8 mouse cellular contexts compared by ENCODE assay signal in the genomic region with DNA sequence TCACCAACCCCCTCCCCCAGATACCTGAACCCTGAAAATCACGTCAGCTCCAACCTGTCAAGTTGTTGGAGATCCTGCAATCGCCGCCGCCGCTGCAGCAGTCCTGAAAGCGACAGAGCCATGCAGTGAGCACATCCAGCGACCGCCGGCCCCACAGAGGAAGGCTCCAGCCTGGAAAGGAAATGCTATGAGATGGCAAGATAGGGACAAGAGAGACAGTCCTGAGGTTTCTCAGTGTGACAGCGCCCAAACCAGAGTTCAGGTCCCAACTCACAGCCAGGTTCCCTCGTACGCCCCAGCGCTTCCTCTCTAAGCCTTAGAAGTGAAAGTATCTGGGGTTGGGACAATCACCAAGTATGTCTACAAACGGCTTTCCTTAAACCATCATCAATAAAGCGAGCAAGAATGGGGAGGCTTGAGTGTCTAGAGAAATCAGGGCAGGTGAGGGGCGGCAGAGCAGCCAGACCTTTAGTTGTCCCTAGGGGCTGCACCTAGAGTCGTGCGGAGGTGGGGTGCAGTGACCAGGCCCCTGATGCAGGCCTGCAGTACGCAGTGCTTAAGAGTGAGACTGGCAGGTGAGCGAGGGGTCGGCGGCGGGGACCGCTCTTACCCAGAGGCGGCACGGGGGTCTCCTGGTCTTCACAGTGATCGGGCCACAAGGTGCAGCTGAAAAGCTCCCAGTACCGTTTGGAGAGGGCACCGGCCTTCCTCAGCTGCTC. TPM values are rescaled to one million over a fixed set of nuclear protein-coding genes. Genes with fewer than 3 reads are reported as not detected.
DNase-seq lines count a peak whose midpoint lies in the region; ATAC-seq lines count a peak whose summit lies in the region.

No protein-coding gene starts in this region.

- H3K27me3 ChIP-seq in erythroblast, embryonic 14.5 days (ENCODE audit: control insufficient read depth), result peaks cover 25% of the 10 kb centered on the region
- H3K27me3 ChIP-seq in hindbrain, embryonic 14.5 days (ENCODE audit: control insufficient read depth, insufficient read depth, low read length), result peaks cover 11% of the 10 kb centered on the region; the same call in 1 of the 2 replicates
- H3K27me3 ChIP-seq in liver, embryonic 13.5 days, result no peaks in the 10 kb centered on the region

- under 1% methylated on average over 29 of the region's 29 CpGs for WGBS in hindbrain, embryonic 14.5 days
- WGBS in liver, embryonic 13.5 days (ENCODE audit: insufficient replicate concordance), result under 1% methylated on average over 29 of the region's 29 CpGs

- DNase-seq in 416B (ENCODE audit: low read depth), result peak; percentile 62
- peak; percentile 55 for DNase-seq in Muller cell, postnatal 12 days (ENCODE audit: inconsistent ontology term)
- peak; percentile 29 for DNase-seq in hindbrain, embryonic 14.5 days (ENCODE audit: low spot score)
- no peak for DNase-seq in liver, embryonic 13.5 days
- DNase-seq in natural killer cell, adult 2 months (ENCODE audit: low spot score in 2 of 2), result peak; percentile 21 to 42
- peak; percentile 39 to 48 for DNase-seq in thymus, postnatal 36 days
- DNase-seq in left cerebral cortex, postnatal 14 days (ENCODE audit: low spot score in 2 of 2), result no peak

- H3K4me1 ChIP-seq in erythroblast, embryonic 14.5 days (ENCODE audit: control insufficient read depth), result peaks cover 28% of the 10 kb centered on the region
- peaks cover 11% of the 10 kb centered on the region; the same call in 1 of the 2 replicates for H3K4me1 ChIP-seq in hindbrain, embryonic 14.5 days (replicated peaks; ENCODE audit: control insufficient read depth, insufficient read depth, low read length)
- H3K4me1 ChIP-seq in liver, embryonic 13.5 days (replicated peaks), result peaks cover 24% of the 10 kb centered on the region

- intact Hi-C loops in left cerebral cortex, postnatal 14 days (cut with DNase I), result no loop called here

- H3K9ac ChIP-seq in hindbrain, embryonic 14.5 days, result peak overlapping the region; percentile 56
- H3K9ac ChIP-seq in liver, embryonic 13.5 days, result peak overlapping the region; percentile 69

- 0 out of 2 replicates have a peak, but pooled peaks have one; percentile 29 for ATAC-seq in hindbrain, embryonic 14.5 days (ENCODE audit: low FRiP score)
- peak; percentile 52 for ATAC-seq in liver, embryonic 13.5 days (ENCODE audit: low read depth)

- H3K4me3 ChIP-seq in erythroblast, embryonic 14.5 days (replicated peaks), result peak overlapping the region; percentile 72
- H3K4me3 ChIP-seq in hindbrain, embryonic 14.5 days (replicated peaks; ENCODE audit: low read length), result peak overlapping the region; percentile 38
- H3K4me3 ChIP-seq in liver, embryonic 13.5 days (replicated peaks), result peak overlapping the region; percentile 72

- peaks cover under 1% of the 10 kb centered on the region for H3K36me3 ChIP-seq in erythroblast, embryonic 14.5 days (ENCODE audit: control insufficient read depth)
- no peaks in the 10 kb centered on the region for H3K36me3 ChIP-seq in hindbrain, embryonic 14.5 days (replicated peaks; ENCODE audit: control insufficient read depth, insufficient read depth)
- no peaks in the 10 kb centered on the region; the same call in 1 of the 2 replicates for H3K36me3 ChIP-seq in liver, embryonic 13.5 days

- no peak overlapping the region for H3K27ac ChIP-seq in hindbrain, embryonic 14.5 days
- peak overlapping the region; percentile 32; the same call in 1 of the 2 replicates for H3K27ac ChIP-seq in liver, embryonic 13.5 days

- H3K9me3 ChIP-seq in erythroblast, embryonic 14.5 days (ENCODE audit: control insufficient read depth, low read length), result no peaks in the 10 kb centered on the region
- no peaks in the 10 kb centered on the region for H3K9me3 ChIP-seq in hindbrain, embryonic 14.5 days (ENCODE audit: control insufficient read depth, low read length)
- H3K9me3 ChIP-seq in liver, embryonic 13.5 days (replicated peaks), result no peaks in the 10 kb centered on the region

- H3K4me2 ChIP-seq in hindbrain, embryonic 14.5 days (replicated peaks), result peak overlapping the region; percentile 82
- peak overlapping the region; percentile 99 for H3K4me2 ChIP-seq in liver, embryonic 13.5 days

RNA-seq across cellular contexts. Expression of a gene that starts 0.5 kb away (rescaled TPM):
- polyA plus RNA-seq in erythroblast, embryonic 14.5 days (2012), result 0.05 TPM in 1 of 2 replicates, not detected in the other
- 4.5 TPM in 2 replicates for polyA plus RNA-seq in hindbrain, embryonic 14.5 days (2014; fragmentation: Nextera tagmentation; extraction: Ambion mirVana)
- 3.4 and 4.6 TPM in 2 replicates for polyA plus RNA-seq in liver, embryonic 13.5 days (2015; fragmentation: Nextera tagmentation; extraction: Ambion mirVana)
- total RNA-seq in left cerebral cortex, postnatal 14 days (2021), result 1 to 10 TPM; 4.2 to 6.8 TPM

RNA-seq across cellular contexts. Expression of a gene that starts 45.3 kb away (rescaled TPM):
- 0.55 and 0.60 TPM in 2 replicates for polyA plus RNA-seq in erythroblast, embryonic 14.5 days (2012)
- 33.9 and 38.8 TPM in 2 replicates for polyA plus RNA-seq in hindbrain, embryonic 14.5 days (2014; fragmentation: Nextera tagmentation; extraction: Ambion mirVana)
- polyA plus RNA-seq in liver, embryonic 13.5 days (2015; fragmentation: Nextera tagmentation; extraction: Ambion mirVana), result 10.0 and 12.0 TPM in 2 replicates
- 10 to 100 TPM; 59.5 to 64.6 TPM for total RNA-seq in left cerebral cortex, postnatal 14 days (2021)

Comparison
In these comparisons a context has a peak if more than half of its experiments do, and no peak if none do; other contexts are left out.
1. DNase-seq: peak in 416B (single experiment), Muller cell, postnatal 12 days (single experiment), hindbrain, embryonic 14.5 days (single experiment), natural killer cell, adult 2 months (2 of 2) and thymus, postnatal 36 days (2 of 2); none in liver, embryonic 13.5 days (single experiment) and left cerebral cortex, postnatal 14 days (0 of 2).
2. Peak in every context shown above with its lines, with median percentiles within 50 percentile points of each other: H3K4me3 ChIP-seq.